Mouse (Mus musculus): Measurements from ENCODE around the gene Eps8l1. TPM values are rescaled to one million over a fixed set of nuclear protein-coding genes. Genes with fewer than 3 reads are reported as not detected.
A peak's percentile ranks its signal among the peaks of the same experiment; 100 is the strongest.
"Not testable (repeated sequence)": the region's sequence is repeated elsewhere in the genome, so short reads cannot be mapped to it uniquely, and the experiment has no call there.

Eps8l1 gene
- 8.9 and 9.0 TPM in 2 replicates for polyA plus RNA-seq (2015; fragmentation: Nextera tagmentation; extraction: Ambion mirVana)

DNA sequence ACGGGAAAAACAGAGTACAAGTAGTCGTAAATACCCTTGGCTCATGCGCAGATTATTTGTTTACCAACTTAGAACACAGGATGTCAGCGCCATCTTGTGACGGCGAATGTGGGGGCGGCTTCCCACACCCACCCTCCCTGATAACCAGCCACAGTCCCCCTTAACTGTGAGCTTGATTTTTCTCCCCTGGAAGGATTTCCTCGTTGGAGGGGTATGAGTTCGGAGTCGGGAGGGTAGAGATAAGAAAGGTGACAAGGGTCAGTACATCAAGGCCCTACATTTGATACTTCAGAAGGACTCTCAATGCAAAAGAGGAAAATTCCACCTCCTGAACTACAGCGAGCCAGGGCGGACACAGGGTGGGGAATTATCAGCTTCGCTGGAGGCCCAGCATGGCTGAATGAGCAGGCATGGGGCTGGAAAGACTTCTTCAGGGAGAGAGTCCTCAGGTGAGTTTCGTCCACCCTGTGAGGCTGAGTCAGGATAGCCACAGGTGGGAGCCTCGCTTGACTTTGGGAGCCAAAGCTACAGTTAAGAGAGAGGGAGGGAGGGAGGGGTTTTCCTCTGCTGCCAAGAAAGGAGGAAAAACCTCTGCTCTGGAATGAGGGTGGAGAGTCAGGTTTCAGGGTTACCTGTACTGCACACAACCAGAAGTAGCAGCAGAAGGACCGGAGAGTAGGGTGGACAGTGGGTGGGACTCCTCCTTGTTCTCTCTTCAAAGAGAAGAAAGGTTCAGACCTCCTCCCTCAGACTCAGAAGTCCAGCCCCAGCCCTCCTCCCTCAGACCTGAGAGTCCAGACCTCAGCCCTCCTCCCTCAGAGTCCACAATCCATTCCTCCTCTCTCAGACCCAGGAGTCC is at the start of gene Eps8l1:
Gene Eps8l1 (plus strand): TSS at position 99 of the 859 bp plus-strand sequence.
- H3K27me3 ChIP-seq: no peaks in the 10 kb centered on the region
- 63% methylated on average over 15 of the region's 16 CpGs for WGBS
- peak within 1 kb of the TSS; percentile 46 for H3K27ac ChIP-seq
- no peaks in the 10 kb centered on the region for H3K9me3 ChIP-seq (replicated peaks)
- H3K4me3 ChIP-seq (replicated peaks): peak within 1 kb of the TSS; percentile 32
- peak within 1 kb of the TSS; percentile 30 for H3K9ac ChIP-seq
- peak within 1 kb of the TSS; percentile 22 for H3K4me2 ChIP-seq
- peak; percentile 34; the same call in 1 of the 2 replicates for ATAC-seq (replicated peaks; ENCODE audit: low FRiP score)
- no peaks in the 10 kb centered on the region for H3K36me3 ChIP-seq
- H3K4me1 ChIP-seq: peaks cover 15% of the 10 kb centered on the region; the same call in 1 of the 2 replicates

DNA sequence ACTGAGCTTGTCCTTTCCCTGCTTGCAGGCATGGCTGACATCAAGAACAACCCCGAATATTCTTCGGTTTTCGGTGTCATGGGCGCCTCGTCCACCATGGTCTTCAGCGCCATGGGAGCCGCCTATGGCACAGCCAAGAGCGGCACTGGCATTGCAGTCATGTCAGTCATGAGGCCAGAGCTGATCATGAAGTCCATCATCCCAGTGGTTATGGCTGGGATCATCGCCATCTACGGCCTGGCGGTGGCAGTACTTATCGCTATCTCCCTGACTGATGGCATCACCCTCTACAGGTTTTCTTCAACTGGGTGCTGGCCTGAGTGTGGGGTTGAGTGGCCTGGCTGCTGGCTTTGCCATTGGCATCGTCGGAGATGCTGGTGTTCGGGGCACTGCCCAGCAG is 48.1 kb upstream of the Eps8l1 start:
- H3K4me3 ChIP-seq (replicated peaks); H3K27ac ChIP-seq; H3K9me3 ChIP-seq (replicated peaks); H3K4me1 ChIP-seq; H3K36me3 ChIP-seq; H3K9ac ChIP-seq; H3K4me2 ChIP-seq; ATAC-seq (replicated peaks; ENCODE audit: low FRiP score); H3K27me3 ChIP-seq: not testable (repeated sequence)
- 98% methylated on average over 15 of the region's 15 CpGs for WGBS

DNA sequence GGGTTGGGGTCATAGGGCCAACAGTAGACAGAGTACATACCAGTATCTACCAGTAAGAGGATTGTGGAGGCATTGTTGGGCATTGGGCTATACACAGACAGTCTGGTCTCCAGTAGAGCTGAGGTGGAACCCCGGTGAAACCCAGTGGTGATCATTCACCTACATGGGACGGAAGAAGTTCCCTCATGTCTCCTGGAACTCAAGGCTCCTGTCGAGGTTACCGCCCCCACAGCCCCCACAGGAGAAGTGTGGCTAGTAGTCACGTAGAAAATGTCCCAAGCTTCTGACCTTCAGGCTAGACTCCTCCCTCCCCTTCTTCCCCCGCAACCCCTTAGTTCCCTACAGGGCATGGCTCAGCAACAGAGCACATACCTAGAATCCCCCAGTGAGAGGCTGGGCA is 40.8 kb upstream of the Eps8l1 start:
- H3K9ac ChIP-seq: no peak overlapping the region
- WGBS: 79% methylated on average over 6 of the region's 6 CpGs

DNA sequence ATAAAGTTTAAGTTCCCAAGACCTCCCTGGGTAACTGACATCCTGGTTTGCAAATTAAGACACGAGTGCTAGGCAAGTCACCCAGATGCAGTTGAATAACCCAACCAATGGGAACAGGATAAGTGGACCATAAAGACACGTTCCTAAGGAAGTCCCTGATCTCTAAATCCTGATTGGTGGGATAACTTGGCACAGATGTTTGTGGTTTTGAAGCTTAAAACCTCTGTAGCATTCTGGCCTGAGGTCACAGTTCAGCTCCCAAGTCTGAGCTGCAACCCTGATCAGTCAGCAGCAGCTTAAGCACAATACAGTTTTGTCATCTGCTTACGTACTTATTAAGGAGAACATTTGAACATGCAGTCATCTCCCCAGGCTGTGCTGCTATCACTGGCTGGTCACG is 40.2 kb upstream of the Eps8l1 start:
- no peak overlapping the region for H3K4me3 ChIP-seq (replicated peaks)
- no peaks in the 10 kb centered on the region for H3K4me1 ChIP-seq
- no peak for ATAC-seq (replicated peaks; ENCODE audit: low FRiP score)
- 57% methylated on average over 4 of the region's 4 CpGs for WGBS
- H3K4me2 ChIP-seq: no peak overlapping the region
- H3K36me3 ChIP-seq: peaks cover 14% of the 10 kb centered on the region
- H3K27me3 ChIP-seq: no peaks in the 10 kb centered on the region
- H3K9me3 ChIP-seq (replicated peaks): no peaks in the 10 kb centered on the region
- no peak overlapping the region for H3K9ac ChIP-seq
- no peak overlapping the region for H3K27ac ChIP-seq

More for the DNA sequence above, 40.8 kb upstream of the Eps8l1 start:
- ATAC-seq (replicated peaks; ENCODE audit: low FRiP score): no peak
- Histone ChIP-seq H3K4me1 (no peaks in the 10 kb centered on the region), H3K4me3 (replicated peaks) (no peak overlapping the region), H3K27ac (no peak overlapping the region), H3K4me2 (no peak overlapping the region), H3K9me3 (replicated peaks) (no peaks in the 10 kb centered on the region), H3K36me3 (peaks cover 9% of the 10 kb centered on the region; the same call in 1 of the 2 replicates), H3K27me3 (no peaks in the 10 kb centered on the region)

DNA sequence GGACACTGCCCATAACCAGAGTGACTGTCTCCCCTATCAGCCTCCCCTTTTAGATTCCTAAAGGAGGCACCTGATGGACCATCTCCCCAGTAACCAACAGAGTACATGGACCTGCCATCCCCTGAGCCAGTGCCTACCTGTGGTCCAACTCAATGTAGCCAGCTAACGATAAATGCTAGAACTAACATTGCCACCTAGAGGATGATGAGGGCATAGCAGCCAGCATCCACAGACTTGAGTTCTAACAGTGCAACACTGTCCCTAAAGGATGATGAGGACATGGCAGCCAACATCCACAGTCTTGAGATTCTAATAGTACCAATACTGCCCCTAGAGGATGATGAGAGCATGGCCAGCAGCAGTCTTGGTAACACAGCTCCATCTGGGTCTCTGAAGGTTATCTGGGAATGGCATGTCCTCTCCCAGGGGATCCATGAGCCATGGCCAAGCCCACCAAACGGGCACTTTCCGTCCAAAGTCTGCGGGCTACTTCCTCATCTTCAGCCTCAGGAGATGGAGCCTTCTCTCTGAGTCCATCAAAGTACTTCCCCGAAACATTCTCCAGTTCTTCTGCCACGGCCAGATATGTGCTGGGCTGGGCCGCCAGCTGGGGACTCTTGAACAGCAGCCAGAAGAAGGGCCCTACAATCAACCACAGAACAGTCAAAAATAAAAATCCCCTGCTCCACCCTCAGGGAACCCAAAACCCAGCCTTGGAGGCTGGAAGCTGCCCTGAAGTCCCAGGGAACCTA is 33.1 kb upstream of the Eps8l1 start:
- 71% methylated on average over 7 of the region's 7 CpGs for WGBS
- H3K27ac ChIP-seq: no peak overlapping the region
- peak; percentile 93 for ATAC-seq (replicated peaks; ENCODE audit: low FRiP score)
- no peak overlapping the region for H3K4me2 ChIP-seq
- no peaks in the 10 kb centered on the region for H3K27me3 ChIP-seq
- H3K9me3 ChIP-seq (replicated peaks): no peaks in the 10 kb centered on the region
- no peak overlapping the region for H3K4me3 ChIP-seq (replicated peaks)
- H3K9ac ChIP-seq: no peak overlapping the region
- H3K4me1 ChIP-seq: no peaks in the 10 kb centered on the region
- H3K36me3 ChIP-seq: peaks cover 82% of the 10 kb centered on the region

DNA sequence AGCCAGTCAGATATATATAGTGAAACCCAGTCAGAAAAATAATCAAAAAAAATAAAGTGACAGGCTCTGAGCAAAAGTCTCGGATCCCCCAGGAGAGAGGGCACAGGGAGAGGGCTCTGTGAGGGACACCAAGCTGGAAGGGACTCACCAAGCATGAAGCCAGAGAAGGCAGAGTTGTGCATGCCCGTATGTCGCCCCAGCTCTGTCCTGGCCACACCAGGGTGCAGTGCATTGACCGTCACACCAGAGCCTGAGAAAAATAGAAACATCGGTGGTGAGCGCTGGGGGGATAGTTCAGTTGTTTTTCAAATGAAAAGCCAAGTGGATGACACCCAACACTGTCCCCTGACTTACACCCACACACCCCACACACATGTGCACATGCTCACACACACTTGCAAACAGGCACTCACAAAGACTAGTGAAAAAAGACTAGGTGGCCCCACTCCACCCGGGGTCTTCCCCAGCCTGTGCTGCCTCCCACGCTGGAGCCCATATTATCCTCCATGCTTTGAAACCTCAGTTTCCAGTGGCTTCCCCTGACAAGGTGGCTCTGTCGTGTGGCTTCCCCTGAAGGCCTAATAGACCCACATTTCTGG is 30.1 kb upstream of the Eps8l1 start:
- Histone ChIP-seq H3K27me3 (no peaks in the 10 kb centered on the region), H3K4me3 (replicated peaks) (no peak overlapping the region), H3K36me3 (peaks cover 97% of the 10 kb centered on the region), H3K9ac (no peak overlapping the region), H3K27ac (no peak overlapping the region), H3K9me3 (replicated peaks) (no peaks in the 10 kb centered on the region), H3K4me2 (no peak overlapping the region), H3K4me1 (no peaks in the 10 kb centered on the region)
- whole genome bisulfite sequencing: 89% methylated on average over 9 of the region's 9 CpGs
- no peak for ATAC-seq (replicated peaks; ENCODE audit: low FRiP score)

DNA sequence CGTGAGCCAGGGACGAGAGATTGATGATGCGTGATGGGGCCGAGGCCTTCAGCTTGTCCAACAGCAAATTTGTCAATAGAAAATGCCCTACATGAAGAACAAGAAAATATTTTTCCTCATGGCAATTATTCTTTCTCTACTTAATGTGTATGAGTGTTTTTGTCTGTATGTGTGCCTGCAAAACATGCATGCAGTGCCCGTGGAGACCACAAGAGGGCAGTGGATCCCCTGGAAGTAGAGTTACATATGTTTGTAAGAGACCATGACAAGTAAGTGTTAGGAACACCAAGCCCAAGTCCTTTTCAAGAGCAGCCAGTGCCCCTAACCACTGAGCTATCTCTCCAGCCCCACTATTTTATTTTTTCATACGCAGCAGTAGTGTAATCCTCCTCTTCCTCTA is 28.9 kb upstream of the Eps8l1 start:
- no peak for ATAC-seq (replicated peaks; ENCODE audit: low FRiP score)
- 78% methylated on average over 6 of the region's 6 CpGs for WGBS
- H3K4me1 ChIP-seq: no peaks in the 10 kb centered on the region
- peaks cover 97% of the 10 kb centered on the region for H3K36me3 ChIP-seq
- no peak overlapping the region for H3K9ac ChIP-seq
- no peaks in the 10 kb centered on the region for H3K9me3 ChIP-seq (replicated peaks)
- H3K27me3 ChIP-seq: no peaks in the 10 kb centered on the region
- no peak overlapping the region for H3K4me3 ChIP-seq (replicated peaks)
- no peak overlapping the region for H3K27ac ChIP-seq
- H3K4me2 ChIP-seq: no peak overlapping the region

DNA sequence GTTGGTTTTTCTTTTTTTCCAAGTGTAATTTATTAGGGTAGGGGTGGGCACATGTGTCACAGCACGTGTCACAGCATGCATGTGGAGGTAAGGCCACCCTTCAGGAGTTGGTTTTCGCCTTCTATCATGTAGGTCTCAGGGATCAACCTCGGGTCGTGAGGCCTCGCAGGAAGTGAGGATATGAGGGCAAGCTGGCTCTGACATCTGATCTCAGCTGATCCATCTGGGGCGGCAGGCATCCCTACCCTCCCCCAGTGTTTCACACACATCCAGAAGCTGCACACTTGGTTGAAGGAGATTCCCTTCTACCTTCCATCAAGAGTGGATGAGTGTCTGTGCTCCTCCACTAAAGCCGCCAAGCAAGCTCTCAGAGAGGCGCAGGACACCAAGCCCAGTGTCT is 28.4 kb upstream of the Eps8l1 start:
- no peak overlapping the region for H3K4me3 ChIP-seq (replicated peaks)
- no peak overlapping the region for H3K27ac ChIP-seq
- ATAC-seq (replicated peaks; ENCODE audit: low FRiP score): no peak
- H3K9ac ChIP-seq: no peak overlapping the region
- peaks cover 97% of the 10 kb centered on the region for H3K36me3 ChIP-seq
- H3K4me2 ChIP-seq: no peak overlapping the region
- no peaks in the 10 kb centered on the region for H3K4me1 ChIP-seq
- no peaks in the 10 kb centered on the region for H3K27me3 ChIP-seq
- H3K9me3 ChIP-seq (replicated peaks): no peaks in the 10 kb centered on the region
- 81% methylated on average over 8 of the region's 8 CpGs for WGBS

DNA sequence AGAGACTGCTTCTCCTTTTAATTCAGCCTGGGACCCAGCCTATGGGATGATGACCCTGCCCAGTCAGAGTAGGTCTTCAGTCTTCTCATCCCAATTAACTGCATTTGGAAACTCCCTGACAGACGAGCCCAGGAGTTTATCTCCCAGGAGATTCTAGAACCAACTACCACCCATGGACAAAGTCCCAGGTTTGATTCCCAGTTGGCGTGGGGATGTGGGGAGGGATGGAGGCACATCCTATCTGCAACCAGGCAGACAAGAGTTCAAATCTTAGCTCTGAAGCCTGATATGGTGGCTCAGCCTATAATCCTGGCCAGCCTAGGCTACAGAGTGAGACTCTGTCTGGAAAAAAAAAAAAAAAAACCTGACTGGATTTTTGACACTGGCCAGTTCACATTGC is 22.8 kb upstream of the Eps8l1 start:
- no peak overlapping the region for H3K4me2 ChIP-seq
- no peak overlapping the region for H3K4me3 ChIP-seq (replicated peaks)
- H3K9me3 ChIP-seq (replicated peaks): no peaks in the 10 kb centered on the region
- peaks cover 97% of the 10 kb centered on the region for H3K36me3 ChIP-seq
- no peak for ATAC-seq (replicated peaks; ENCODE audit: low FRiP score)
- 92% methylated on average over 2 of the region's 2 CpGs for WGBS
- H3K27ac ChIP-seq: no peak overlapping the region
- H3K27me3 ChIP-seq: no peaks in the 10 kb centered on the region
- H3K4me1 ChIP-seq: no peaks in the 10 kb centered on the region
- no peak overlapping the region for H3K9ac ChIP-seq

DNA sequence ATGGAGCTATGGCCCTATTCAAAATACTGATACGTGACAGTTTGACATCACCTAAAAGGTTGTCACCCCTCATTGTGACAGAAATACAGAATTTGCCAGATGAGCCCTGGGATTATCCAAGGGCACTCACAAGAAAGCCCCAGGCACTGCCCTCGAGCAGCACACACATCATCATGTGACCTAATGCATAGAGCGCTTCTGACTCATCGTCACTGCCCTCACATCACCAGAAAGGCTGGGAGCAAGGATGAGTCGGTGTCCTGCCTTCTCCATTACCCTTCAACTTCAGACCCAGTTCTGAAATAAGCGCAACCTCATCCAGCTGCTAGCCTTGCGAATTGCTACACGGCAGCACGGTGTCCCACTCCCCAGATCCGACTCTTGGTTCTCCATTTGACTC is 19.9 kb upstream of the Eps8l1 start:
- no peak overlapping the region for H3K4me2 ChIP-seq
- peaks cover 6% of the 10 kb centered on the region for H3K4me1 ChIP-seq
- no peaks in the 10 kb centered on the region for H3K9me3 ChIP-seq (replicated peaks)
- 93% methylated on average over 10 of the region's 10 CpGs for WGBS
- no peak overlapping the region for H3K4me3 ChIP-seq (replicated peaks)
- H3K36me3 ChIP-seq: peaks cover 84% of the 10 kb centered on the region
- no peak overlapping the region for H3K9ac ChIP-seq
- no peak overlapping the region for H3K27ac ChIP-seq
- no peaks in the 10 kb centered on the region for H3K27me3 ChIP-seq
- no peak for ATAC-seq (replicated peaks; ENCODE audit: low FRiP score)

DNA sequence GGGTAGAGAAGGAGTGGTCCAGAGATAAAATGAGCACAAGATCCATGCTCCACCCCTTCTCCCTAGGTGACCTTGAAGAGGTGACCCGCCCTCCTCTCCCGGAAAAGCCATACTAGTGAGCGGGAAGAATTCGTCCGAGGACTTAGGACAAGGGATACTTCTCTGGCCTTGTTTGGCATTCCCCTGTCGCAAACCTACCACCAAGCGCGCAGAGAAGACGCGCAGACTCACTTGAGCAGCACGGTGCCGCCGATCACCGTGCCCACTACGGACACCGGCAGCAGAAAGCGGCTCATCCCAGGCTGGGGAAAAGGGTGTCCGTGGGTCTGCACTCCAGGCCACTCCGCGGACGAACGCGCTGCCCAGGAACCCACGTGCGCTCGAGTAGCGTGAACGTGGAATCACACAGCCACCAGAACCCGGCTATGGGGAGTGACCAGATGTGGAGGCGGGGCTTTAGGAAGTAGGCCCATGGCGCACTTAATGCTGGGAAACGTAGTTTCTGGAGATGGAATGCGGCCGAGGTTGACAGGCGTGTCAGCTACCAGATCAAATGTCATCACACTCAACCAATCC is 15.2 kb upstream of the Eps8l1 start, which contains the start of gene Rdh13:
Gene Rdh13 (minus strand): TSS at position 434 of the 576 bp plus-strand sequence.
- peak; percentile 96 for ATAC-seq (replicated peaks; ENCODE audit: low FRiP score)
- Histone ChIP-seq H3K4me2 (peak within 1 kb of the TSS; percentile 68), H3K27me3 (no peaks in the 10 kb centered on the region), H3K4me3 (replicated peaks) (peak within 1 kb of the TSS; percentile 61), H3K9me3 (replicated peaks) (no peaks in the 10 kb centered on the region), H3K27ac (peak within 1 kb of the TSS; percentile 76), H3K9ac (peak within 1 kb of the TSS; percentile 56), H3K36me3 (peaks cover 39% of the 10 kb centered on the region), H3K4me1 (peaks cover 6% of the 10 kb centered on the region)
- under 1% methylated on average over 35 of the region's 35 CpGs for WGBS

Data from kidney, embryonic 15.5 days (tissue).